Mouse (Mus musculus) splenic B cell, adult 2 months (primary cell): ENCODE measurements at regions not wholly inside any gene's neighbourhood (a gene's known extent, or its start where the extent isn't known, plus 50 kb on each side); places are given as distances from the start of the nearest gene placed in this dataset.
A peak's percentile ranks its signal among the peaks of the same experiment; 100 is the strongest.
"Not testable (repeated sequence)": the region's sequence is repeated elsewhere in the genome, so short reads cannot be mapped to it uniquely, and the experiment has no call there.

Source experiments
- DNase-seq: peaks from one replicate; pipeline ENCODE4 v3.0.0-alpha.2; 2011; ENCODE audit warnings: low read depth, low spot score
- H3K27me3 ChIP-seq: 2 replicates; pipeline ENCODE4 v1.6.1; 2012; ENCODE audit warnings: mild to moderate bottlenecking, low read length, moderate library complexity, mixed read lengths; ENCODE audit not compliant: control insufficient read depth, poor library complexity, insufficient read depth, severe bottlenecking
- H3K36me3 ChIP-seq: 2 replicates; pipeline ENCODE4 v1.6.1; 2012; ENCODE audit warnings: mild to moderate bottlenecking, low read length, moderate library complexity, mixed read lengths; ENCODE audit not compliant: control insufficient read depth, poor library complexity, insufficient read depth, severe bottlenecking

DNA sequence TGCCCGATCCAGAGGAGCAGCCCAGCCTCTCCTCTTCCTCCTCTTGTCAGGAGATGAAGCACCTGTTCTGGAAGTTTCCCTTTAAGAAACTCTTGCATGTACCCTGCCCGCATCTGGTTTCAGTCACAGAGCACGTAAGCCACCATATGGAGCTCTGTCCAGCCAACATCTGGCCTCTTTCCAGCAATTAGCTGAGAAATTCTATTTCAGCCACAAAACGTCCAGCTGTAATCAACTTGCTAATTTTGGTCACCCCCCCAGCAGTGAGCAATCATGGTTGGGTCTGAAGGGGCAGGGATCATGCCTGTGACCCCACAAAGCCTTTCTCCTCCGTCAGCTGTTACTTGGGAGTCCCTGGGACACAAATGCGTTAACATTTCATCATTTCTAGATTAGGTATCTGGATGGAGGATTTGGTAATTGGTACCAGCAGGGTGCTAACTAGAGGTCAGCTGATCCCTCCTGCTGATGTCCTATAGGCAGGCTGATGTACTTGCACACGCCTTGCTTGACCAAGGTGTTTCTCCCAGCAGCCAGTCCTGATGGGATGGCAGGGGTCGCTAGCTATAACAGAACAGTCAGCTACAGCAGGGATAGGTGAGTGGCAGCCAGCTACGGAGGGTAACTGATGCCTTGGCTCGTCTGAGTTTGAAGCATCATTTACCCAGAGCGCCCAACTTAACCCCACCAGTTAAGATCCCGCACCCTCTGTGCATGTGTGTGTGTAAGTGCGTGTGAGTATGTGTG is 91.4 kb upstream of the Stt3b start:
- no peak for DNase-seq
- Histone ChIP-seq H3K36me3 (no peaks in the 10 kb centered on the region), H3K27me3 (no peaks in the 10 kb centered on the region)

DNA sequence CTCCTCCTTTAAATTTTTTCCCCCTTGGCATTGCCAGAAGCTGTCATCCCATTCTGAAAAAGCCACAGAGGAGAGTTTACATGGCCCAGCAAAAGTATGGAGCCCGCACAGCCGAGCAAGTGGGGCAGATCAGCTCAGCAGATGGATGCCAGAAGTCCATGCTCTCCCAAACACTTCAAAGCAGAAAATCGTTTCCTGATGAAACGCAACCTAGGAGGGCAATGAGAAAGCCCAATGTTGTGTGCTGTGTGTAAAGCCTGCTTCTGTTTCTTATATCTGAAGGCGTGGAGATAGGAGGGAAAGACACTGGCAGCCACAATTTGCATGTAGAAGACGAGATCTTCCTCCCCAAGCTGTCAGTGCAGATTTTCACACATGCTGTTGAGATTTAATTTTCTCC is 92.4 kb upstream of the Stt3b start:
- DNase-seq, result no peak
- Histone ChIP-seq H3K27me3 (no peaks in the 10 kb centered on the region), H3K36me3 (no peaks in the 10 kb centered on the region)

DNA sequence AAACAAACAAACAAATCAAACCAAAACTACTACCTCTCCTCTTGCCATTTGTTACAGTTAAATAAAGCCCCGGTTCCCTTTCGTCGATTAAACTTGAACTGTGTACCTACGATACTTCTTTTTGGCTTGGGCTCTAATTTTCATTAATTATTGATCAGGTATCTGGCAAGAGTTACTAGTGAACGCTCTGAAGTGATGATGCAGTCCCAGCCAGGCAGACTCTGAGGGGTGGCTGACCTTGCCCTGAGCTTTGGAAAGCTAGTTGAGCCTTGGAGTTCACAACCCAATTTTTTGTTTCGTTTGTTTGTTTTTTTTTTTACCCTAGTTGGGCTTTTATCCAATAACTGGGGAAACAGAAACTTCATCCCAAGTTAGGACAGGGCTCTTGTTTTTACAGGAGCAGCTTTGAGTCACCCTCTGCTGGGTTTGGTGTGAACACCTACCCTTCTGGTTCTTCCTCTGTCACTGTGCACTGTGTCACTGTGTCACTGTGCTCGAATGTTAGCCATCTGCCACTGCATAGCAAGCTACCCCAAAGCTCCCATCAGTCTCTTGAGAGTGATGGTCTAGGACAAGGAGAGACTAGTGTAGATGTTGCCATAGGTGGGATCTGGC is 93.2 kb upstream of the Stt3b start:
- no peak for DNase-seq
- H3K36me3 ChIP-seq, result no peaks in the 10 kb centered on the region
- no peaks in the 10 kb centered on the region for H3K27me3 ChIP-seq

DNA sequence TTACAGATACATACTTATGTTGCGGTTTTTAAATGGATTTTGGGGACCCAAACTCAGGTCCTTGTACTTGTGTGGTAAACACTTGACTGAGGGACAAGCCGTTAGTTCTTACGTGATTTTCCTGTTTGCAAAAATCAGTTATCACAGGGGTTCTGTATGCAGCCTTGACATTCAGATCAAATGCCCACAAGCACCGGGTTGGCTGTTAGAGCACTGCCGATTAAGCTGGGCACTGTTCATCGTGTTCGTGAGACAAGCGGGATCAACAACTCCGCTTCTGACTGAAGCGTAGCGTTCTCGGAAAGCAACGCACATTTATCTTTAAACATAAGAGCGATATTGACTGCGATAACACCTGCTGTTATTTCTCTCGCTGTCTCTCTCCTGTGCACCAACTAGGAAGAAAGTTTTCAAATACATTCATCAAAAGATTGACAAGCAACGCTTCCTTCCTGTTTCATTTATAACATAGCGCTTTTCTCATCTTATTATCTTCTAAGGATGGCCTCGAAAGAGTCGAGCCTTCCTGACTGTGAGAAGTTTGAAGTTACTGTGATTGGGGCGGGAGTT is 97.8 kb upstream of the Stt3b start:
- DNase-seq, result no peak
- Histone ChIP-seq H3K27me3 (no peaks in the 10 kb centered on the region), H3K36me3 (no peaks in the 10 kb centered on the region)

DNA sequence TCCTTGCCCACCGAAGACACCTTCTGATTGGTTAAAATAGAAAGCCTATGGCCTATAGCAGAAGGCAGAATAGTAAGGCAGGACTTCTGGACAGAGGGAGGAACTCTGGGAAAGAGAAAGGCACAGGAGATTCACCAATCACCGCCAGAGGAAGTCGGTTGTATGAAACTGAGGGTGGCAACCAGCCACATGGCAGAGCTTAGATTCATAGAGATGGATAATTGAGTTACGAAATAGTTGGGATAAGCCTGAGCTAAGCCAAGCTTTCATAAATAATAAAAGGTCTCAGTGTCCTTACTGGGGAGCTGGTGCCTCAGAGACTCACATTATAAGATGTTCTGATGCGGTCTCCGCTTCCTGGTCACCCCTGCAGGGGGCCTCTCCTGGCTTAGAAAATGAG is 98.7 kb upstream of the Stt3b start:
- no peak for DNase-seq
- Histone ChIP-seq H3K36me3 (no peaks in the 10 kb centered on the region), H3K27me3 (no peaks in the 10 kb centered on the region)

DNA sequence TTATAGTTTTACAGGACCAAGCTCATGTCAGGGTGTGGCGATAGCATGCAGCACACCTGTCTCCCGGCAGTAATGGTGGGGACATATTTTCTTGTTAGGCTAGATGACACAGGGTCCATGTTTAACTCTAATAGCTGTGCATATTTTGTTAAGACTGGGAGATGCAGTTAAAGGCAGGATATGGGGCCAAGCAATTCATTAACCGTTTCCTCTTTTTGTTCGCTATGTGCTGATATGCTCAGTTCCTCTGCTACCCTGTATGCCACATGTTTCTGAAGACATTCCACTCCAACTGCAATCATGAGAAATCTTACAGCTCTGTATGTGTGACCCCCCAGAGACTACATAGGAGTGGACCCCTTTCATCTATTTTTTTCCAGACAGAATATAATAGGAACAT is 104.0 kb upstream of the Stt3b start:
- H3K36me3 ChIP-seq, result no peaks in the 10 kb centered on the region
- DNase-seq, result peak; percentile 57
- no peaks in the 10 kb centered on the region for H3K27me3 ChIP-seq

DNA sequence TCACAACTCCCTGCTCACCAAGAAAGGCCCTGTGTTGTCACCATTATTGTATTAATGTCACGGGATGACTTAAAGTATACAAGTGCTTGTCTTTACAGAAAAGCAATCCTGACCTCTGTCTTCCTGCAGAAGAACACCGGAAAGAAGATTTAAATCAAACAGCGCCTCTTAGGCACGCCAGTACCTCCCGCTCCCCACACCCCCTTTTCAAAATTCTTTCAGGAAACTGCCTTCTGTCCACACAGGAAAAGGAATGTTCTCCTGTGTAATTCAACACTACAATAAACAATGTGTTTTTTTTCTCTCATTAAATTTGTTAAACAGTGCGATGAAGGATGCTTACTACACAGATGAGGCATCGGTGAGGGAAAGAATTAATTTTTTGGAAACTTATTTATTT is 112.6 kb upstream of the Stt3b start:
- Histone ChIP-seq H3K27me3 (no peaks in the 10 kb centered on the region), H3K36me3 (no peaks in the 10 kb centered on the region)
- DNase-seq, result no peak

DNA sequence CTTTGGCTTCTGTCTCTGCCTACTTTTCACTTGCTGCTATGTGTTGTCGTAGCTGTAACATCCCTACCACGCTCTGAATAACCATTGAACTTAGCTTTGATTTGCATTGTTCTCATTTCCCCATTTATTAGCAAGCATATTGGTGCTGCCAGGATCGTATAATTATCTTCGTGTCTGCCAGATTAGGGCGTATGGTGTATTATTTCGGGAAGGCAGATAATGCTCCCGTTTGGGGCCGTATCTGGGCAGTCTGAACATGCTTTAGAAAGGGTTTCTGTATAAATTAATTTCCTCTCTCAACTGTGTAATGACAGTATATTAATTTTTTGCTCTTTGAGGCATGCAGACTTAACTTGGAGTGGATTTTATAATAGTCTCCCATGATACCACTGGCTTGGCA is 116.5 kb upstream of the Stt3b start:
- H3K27me3 ChIP-seq, result no peaks in the 10 kb centered on the region
- H3K36me3 ChIP-seq, result no peaks in the 10 kb centered on the region
- peak; percentile 18 for DNase-seq

DNA sequence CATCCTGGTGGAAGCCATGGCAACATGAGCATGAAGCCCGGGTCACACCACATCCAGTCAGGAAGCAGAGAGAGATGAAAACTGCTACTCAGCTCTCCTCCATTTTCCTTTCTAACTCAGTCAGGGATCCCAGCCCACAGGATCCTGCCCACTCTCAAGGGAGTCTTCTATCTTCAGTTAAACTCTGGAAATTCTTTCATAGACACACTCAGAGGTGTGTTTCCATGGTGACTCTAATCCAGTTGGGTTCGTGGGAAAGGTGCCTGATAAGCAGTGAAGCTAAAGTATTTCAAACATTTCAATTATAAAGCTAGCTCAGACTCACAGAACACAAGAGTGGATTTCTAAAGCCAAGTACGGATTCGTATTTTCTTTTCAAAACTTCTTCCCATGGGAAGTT is 120.0 kb upstream of the Stt3b start:
- Histone ChIP-seq H3K36me3 (no peaks in the 10 kb centered on the region), H3K27me3 (no peaks in the 10 kb centered on the region)

DNA sequence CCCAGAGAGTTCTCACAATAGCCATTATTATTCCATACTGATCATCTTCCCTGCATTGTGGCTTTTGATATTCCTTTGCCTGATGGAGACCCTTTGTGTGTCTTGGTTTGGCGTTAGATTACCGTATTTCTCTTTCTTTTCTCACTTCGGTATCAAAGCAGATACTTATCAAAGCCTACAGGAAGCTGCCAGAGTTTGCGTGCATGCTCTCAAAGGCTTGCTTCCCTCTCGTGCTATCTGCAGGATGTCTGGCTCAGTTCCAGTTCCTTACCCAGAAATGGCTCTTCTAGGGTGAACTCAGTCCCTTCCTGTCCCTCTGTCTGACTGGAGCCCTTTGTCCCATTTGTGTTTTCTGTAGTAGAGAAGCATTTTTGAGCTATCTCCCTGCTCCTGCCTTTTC is 124.5 kb upstream of the Stt3b start:
- Histone ChIP-seq H3K27me3 (no peaks in the 10 kb centered on the region), H3K36me3 (no peaks in the 10 kb centered on the region)
- peak; percentile 54 for DNase-seq

More for the DNA sequence above, 120.0 kb upstream of the Stt3b start:
- no peak for DNase-seq

DNA sequence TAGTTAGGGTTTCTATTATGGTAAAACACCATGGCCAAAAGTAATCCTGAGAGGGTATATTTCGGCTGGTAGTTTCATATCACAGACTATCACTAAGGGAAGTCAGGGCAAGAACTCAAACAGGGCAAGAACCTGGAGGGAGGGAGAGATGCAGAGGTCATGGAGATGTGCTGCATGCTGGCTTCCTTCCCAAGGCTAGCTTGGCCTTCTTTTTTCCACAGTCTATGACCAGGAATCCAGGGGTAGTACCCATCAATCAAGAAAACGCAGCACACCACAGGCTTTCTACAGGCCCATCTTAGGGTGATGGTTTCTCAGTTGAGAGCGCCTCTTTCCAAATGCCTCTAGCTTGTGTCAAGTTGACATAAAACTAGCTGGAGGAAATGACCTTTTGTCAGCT is 126.1 kb upstream of the Stt3b start:
- no peaks in the 10 kb centered on the region for H3K27me3 ChIP-seq
- H3K36me3 ChIP-seq, result no peaks in the 10 kb centered on the region
- DNase-seq, result no peak

DNA sequence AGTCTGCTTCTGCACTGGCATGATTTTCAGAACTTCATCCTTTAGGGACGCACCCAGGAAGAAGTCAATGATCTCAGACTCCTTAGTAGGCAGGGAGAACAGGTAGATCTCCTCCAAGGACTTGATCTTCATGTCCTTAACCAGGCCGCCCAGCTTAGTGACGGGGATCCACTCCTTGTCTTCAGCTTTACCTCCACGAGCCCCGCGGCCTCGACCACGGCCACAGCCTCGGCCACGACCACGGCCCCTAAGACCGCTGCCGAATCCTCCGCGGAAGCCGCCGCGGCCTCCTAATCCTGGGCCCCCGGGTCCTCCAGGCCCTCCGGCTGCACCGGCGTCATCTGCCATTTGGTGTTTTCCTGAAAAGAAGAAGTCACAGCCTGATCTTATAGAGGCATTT is 128.0 kb upstream of the Stt3b start:
- not testable (repeated sequence) for H3K36me3 ChIP-seq, DNase-seq, H3K27me3 ChIP-seq

DNA sequence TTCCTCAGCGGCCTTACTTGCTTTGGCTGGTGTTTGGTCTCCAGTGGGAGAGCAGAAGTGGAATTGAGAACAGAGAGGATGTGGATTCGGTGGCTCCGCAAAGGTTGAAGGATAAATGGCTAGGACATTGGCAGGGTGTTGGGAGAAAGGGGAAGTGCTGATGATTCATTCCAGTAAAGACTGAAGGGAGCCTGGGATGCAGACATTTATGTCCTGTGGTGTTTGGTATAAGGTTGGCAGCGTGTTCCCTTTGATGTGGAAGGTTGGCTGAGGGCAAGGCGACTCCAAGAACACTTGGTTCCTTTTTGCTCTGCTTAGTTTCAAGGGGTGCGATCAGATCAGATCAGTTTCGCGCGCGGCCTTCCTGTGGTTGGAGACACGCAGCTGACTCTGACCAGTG is 136.5 kb upstream of the Stt3b start:
- no peaks in the 10 kb centered on the region for H3K36me3 ChIP-seq
- H3K27me3 ChIP-seq, result no peaks in the 10 kb centered on the region
- DNase-seq, result no peak

DNA sequence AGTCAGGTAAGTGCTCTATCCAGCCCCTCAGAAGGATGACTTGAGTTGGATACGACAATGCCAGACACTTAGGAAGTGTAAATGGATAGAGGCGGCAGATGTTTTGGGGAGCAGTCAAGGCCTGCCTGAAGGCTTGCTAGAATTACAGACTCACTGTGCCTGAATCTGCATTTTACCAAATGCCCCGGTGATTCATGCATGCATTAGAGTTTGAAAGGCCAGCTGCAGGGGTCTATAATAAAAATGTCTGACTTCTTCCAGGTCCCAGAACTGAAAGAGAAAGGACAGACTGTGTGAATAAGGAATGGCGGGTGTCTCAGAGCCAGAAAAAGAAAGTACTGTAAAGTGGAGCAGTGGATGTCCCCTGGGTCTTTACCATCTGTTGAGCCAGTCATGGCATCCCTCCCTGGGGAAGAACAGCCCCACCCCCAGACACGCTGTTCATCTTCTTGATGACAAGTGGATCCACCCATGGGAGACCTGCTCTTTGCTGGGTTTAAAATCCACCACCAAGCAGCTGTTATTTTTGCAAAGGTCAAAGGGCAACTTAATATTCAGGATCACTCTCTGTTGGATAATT is 140.6 kb upstream of the Stt3b start:
- H3K36me3 ChIP-seq, result no peaks in the 10 kb centered on the region
- no peaks in the 10 kb centered on the region for H3K27me3 ChIP-seq
- DNase-seq, result peak; percentile 46

DNA sequence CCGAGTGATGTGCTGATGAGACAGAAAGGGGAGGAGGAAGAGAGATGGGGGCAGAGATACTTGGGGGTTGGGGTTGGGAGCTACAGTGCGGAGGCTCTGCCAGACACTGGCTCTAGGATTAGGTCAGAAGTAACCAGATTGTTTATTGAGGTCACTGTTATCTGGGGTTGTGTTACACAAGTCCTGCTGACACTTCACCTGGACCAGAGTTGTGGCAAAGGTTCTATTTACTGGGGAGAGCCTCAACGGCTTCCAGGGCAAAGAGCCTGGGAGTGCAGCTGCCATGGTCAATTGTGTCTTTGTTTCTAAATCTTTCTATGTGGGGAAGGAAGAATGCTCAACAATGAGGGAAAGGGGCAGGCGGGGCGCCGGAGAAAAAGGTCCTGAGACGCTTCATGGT is 144.6 kb upstream of the Stt3b start:
- no peak for DNase-seq
- Histone ChIP-seq H3K36me3 (no peaks in the 10 kb centered on the region), H3K27me3 (no peaks in the 10 kb centered on the region)
